Mouse (Mus musculus) left cerebral cortex, adult 6 months (tissue): ENCODE results near the gene Pi16. TPM values are rescaled to one million over a fixed set of nuclear protein-coding genes. Genes with fewer than 3 reads are reported as not detected.

Experiments used
- long read RNA-seq, 2 experiments: library from polyadenylated mRNA; unstranded; transcript quantifications; one replicate each; pipeline ENCODE4 v2.0.0; 2019 to 2020
- polyA plus RNA-seq: library from polyadenylated mRNA; unstranded; fragments of <200 nt; fragmentation: Nextera tagmentation; gene quantifications from 2 replicates; pipeline ENCODE4 v1.2.3, GENCODE M21; 2021

Pi16 gene
- 0.08 and 0.45 TPM in 2 replicates for polyA plus RNA-seq
- long read RNA-seq, experiment 1, partial matches to known transcripts = 4 of 4 reads
- long read RNA-seq, experiment 1, other reads (novel, unspliced or antisense) = 0 of 4 reads
- long read RNA-seq, experiment 2 = 0 reads

DNA sequence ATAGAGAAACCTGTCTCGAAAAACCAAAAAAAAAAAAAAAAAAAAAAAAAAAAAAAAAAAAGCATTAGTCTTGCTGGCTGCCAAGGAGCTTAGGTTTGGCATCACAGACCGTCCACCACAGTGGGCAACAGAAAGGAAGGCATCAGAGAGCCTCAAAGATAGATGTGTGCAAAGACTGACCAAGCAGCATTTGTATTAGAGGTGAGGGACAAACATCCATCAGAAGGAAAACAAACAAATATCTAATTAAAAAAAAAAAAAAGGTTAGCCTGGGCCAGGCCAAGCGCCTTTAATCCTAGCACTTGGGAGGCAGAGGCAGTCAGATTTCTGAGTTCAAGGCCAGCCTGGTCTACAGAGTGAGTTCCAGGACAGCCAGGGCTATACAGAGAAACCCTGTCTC, at the start of gene Pi16:
Gene Pi16 (plus strand): TSS at position 301 of the 400 bp plus-strand sequence.

DNA sequence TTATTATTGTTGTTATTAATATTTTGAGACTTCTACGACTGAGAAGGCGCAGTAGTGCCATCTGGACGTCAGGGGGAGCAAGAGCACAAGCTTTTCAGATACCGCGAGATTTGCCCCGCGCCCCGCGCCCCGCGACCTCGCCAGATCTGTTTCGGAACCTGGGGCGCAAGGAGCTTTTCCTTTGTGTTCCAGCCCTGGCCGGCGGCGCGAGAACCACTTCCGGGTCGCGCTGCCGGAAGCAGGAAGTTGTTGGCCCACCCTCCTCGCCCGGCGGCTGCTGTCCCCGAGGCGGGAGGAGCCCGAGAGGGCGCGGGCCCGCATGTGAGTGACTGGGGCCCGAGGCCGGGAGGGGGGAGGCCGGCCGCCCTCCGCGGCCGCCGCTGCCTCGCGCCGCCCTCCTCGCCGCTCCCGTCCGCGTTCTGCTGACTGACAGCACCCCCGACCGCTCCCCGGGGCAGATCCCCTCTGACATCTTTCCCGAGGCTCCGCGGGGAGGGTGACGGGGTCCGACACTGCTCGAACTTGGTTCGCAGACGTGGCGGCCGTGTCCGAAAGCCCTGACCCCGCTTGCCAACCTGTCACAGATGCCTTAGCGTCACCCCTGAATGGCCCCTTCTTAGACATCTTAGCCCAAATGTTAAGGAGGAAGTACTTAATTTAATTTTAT, 48.7 kb upstream of the Pi16 start, which contains the start of gene BC004004:
Gene BC004004 (plus strand): TSS at position 107 of the 667 bp plus-strand sequence.

DNA sequence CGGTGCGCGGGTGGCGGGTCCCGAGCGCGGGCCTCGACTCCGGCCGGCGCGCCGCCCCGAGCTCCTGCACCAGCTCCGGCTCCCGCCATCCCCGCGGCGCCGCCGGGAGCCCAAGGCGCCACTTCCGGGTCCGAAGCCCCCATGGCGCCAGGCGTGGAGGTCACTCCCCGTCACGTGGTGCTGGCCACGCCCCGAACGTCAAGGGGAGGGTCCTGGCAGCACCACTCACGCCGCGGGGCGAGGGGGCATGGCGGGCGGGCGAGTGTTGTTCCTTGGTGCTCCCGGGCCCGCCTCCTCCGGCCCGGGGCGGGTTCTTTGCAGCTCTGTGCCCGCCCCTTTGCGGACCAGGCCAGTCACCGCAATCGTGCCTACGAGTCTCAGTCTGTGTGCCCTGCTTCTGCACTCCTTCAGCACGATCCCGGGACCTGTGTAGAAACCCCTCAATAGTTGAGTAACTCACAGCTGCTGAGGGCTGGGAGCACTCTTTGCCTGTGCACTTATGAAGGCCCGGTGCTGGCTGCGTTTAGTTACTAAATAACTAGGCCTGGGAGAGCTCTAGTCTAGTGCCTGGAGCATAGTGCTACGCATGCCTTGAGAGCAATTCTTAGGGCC, 30.3 kb downstream of the Pi16 start, which contains the start of gene Mtch1:
Gene Mtch1 (minus strand): TSS at position 290 of the 612 bp plus-strand sequence.

DNA sequence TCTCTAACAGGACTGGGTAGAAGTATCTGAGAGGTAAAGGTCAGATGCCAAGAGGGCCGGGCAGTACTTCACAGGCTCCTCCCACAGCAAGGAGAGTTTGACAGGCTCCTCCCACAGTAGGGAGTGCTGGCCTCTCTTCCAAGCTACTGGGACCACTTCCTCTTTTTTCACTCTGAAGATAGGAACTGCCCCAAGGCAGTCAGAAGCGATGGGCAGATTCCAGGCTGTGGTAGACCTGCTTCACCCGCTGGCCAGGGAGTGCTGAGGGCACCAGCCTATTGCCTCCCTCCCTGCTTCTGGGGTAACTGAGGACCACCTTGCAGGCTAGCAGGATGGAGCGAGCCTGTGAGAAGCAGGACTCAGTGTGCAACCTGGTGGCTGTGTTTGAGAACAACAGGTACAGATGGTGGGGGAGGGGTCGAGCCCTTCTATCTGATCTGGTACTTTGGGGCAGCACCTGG, 43.3 kb downstream of the Pi16 start, which contains the start of gene Fgd2:
Gene Fgd2 (plus strand): TSS at position 154 of the 461 bp plus-strand sequence.

Other genes starting within 250 kb of the Pi16 start
- gene Cdkn1a, start 226.7 kb upstream of the Pi16 start, polyA plus RNA-seq = 37.1 and 38.6 TPM in 2 replicates
- 0.08 TPM in 1 of 2 replicates, not detected in the other for gene Rab44, start 203.5 kb upstream of the Pi16 start, polyA plus RNA-seq
- 74.7 and 85.7 TPM in 2 replicates for gene Cpne5, start 79.5 kb upstream of the Pi16 start, polyA plus RNA-seq
- gene Ppil1, start 53.5 kb upstream of the Pi16 start, polyA plus RNA-seq = 34.4 and 42.9 TPM in 2 replicates
- 140 and 149 TPM in 2 replicates for gene BC004004, start 48.9 kb upstream of the Pi16 start, polyA plus RNA-seq
- gene Mtch1, start 30.3 kb downstream of the Pi16 start, polyA plus RNA-seq = 215 and 894 TPM in 2 replicates
- gene Fgd2, start 43.2 kb downstream of the Pi16 start, polyA plus RNA-seq = 3.6 and 3.9 TPM in 2 replicates
- gene Pim1, start 173.1 kb downstream of the Pi16 start, polyA plus RNA-seq = 1.1 and 2.7 TPM in 2 replicates
- gene Gm17657, start 232.0 kb downstream of the Pi16 start, polyA plus RNA-seq = not detected in 2 replicates
- 4.1 and 15.1 TPM in 2 replicates for gene Tbc1d22b, start 232.1 kb downstream of the Pi16 start, polyA plus RNA-seq
- 0.45 and 0.87 TPM in 2 replicates for gene Tmem217, start 234.7 kb downstream of the Pi16 start, polyA plus RNA-seq